Mouse (Mus musculus) kidney, adult 18-20 months (tissue): ENCODE measurements at regions not wholly inside any gene's neighbourhood (a gene's known extent, or its start where the extent isn't known, plus 50 kb on each side); places are given as distances from the start of the nearest gene placed in this dataset.
"Not testable (repeated sequence)": the region's sequence is repeated elsewhere in the genome, so short reads cannot be mapped to it uniquely, and the experiment has no call there.

Experiments
- DNase-seq: peaks from one replicate; pipeline ENCODE4 v3.0.0; 2021

DNA sequence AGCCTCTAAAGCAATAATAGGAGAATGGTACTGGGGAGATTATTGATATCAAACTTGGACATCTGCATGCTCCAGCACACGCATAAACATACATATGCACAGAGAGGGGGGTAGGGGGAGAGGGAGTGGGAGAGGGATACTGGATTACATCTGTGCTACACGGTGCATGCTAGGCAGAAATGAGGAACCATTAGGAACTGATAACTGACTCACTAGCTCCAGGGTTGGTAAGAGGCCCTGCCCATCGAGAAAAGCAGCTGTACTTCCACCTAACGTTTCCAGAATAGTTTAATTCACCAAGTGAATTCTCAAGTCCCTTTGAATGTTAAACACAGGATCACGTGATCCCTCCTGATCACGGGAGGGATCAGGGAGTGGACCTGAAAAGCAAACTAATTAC is 825.1 kb downstream of the Diaph3 start:
- DNase-seq = no peak

DNA sequence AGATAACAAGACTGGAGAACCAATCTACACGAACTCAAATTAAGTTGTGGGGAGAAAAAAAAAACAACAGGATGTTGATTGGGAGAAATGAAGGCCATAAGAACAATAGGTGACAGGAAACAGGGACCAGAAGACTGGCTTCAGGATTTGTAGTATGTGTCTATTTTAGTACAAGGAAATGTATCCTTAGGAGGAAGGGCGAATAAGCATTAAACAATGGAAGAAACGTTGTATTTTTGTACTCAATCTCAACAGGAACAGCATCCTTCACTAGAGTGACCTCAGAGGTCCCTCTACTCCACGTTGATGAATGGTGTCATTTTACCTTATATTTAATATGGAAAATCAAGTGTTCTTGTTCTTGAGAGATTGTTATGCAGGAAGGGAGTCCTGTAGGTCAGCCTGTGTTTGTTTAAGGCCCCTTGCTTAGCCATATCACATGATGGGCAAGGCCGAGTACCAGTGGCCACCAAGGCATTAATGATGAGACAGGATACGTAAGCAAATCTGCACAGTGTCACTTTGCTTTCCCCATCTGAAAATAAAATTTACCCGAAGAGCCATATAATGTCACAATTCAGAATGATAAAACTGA is 832.0 kb downstream of the Diaph3 start:
- DNase-seq = no peak

- peak; percentile 64 for DNase-seq
These were observed 833.2 kb downstream of the Diaph3 start for GRCm38 (mm10) chr14:86307806-86308205.

DNA sequence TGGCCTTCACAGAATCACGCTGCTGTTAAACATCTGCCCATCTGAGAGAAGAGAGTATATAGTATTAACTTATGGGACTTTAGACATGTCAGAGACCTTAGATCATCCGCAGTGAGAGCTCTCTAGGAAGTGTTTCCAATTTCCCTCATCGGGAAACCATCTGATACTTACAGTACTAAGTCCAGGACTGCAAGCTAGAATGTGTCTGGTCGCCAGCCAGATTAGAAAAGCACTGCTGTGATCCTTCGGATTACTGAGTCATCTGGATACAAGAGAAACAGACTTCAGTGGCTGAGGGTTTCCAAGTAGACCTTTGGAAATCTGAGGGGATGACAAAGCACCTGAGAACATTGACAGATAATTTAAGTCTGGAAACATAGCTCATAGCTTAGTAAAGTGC is 839.4 kb downstream of the Diaph3 start:
- no peak for DNase-seq

GRCm38 (mm10) chr14:86300811-86301210 is 840.2 kb downstream of the Diaph3 start:
- no peak for DNase-seq

- no peak for DNase-seq
These were observed 843.0 kb downstream of the Diaph3 start for GRCm38 (mm10) chr14:86297991-86298390.

GRCm38 (mm10) chr14:86294606-86295005 is 846.4 kb downstream of the Diaph3 start:
- DNase-seq = not testable (repeated sequence)

DNA sequence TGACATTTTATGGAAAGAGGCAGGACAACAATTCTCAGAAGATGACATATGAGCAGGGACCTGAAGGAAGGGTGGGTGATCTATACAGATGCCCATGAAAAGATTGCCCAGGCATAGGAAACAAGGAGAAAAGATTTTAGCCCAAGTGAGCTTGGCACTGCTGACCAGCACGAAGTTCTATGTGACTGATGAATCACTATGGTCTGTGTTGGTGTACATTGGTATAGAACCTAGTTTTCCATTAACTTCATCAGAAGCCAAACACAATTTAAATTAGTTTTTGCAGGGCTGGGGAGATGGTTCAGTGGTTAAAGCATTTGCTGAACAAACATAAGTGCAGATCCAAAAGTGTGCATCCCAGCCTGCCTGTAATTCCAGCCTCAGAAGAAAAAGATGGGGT is 847.2 kb downstream of the Diaph3 start:
- no peak for DNase-seq

- DNase-seq = no peak
These were observed 847.7 kb downstream of the Diaph3 start for GRCm38 (mm10) chr14:86293371-86293770.

GRCm38 (mm10) chr14:86290556-86290955 is 850.5 kb downstream of the Diaph3 start:
- no peak for DNase-seq

GRCm38 (mm10) chr14:86261640-86262230 is 879.3 kb downstream of the Diaph3 start:
- DNase-seq = no peak

GRCm38 (mm10) chr14:86254196-86254595 is 886.8 kb downstream of the Diaph3 start:
- DNase-seq = no peak

GRCm38 (mm10) chr14:86251617-86252016 is 889.4 kb downstream of the Diaph3 start:
- no peak for DNase-seq

- DNase-seq = no peak
These were observed 893.3 kb downstream of the Diaph3 start for GRCm38 (mm10) chr14:86247686-86248085.

DNA sequence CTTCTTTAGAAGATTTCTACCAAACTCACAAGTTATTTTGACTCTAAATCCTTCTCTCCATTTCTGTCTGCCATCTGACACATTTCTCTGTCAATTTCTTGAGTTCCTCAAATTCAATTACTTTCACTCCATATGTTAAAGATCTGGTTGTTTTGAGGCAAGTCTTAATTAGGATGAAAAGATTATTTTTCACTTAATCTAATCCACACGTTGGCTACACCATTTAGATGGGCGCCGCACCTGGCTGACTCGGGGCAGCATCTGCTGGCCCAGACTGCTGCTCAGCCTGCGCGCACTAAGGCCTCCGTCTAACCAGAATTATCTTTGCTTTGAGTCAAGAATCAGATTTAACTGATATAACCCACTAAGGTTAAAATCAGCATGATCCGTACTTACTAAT is 894.3 kb downstream of the Diaph3 start:
- DNase-seq = no peak

GRCm38 (mm10) chr14:86243662-86244061 is 897.4 kb downstream of the Diaph3 start:
- DNase-seq = no peak

- no peak for DNase-seq
These were observed 898.2 kb downstream of the Diaph3 start for GRCm38 (mm10) chr14:86242836-86243235.

- DNase-seq = peak; percentile 3
These were observed 901.9 kb downstream of the Diaph3 start for GRCm38 (mm10) chr14:86239090-86239489.

DNA sequence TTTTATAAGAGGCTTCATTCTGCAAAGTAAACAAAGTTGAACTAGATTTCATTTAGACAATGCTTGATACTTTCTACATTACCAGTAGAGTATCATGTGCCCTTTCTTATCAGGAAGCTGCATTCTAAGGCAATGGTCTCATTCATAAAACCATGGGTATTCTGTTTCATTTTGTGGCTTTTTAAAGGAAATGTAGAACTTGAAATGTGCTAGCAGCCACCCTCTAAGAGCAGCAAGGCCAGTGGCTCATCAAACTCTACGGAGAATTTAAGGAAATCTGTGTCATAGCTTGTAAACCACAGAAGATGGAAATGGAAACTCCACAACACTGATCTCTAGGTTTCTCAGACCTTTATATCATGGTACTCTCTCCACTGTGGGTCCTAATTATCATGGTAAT is 907.7 kb downstream of the Diaph3 start:
- no peak for DNase-seq

GRCm38 (mm10) chr14:86230609-86231008 is 910.4 kb downstream of the Diaph3 start:
- no peak for DNase-seq

GRCm38 (mm10) chr14:86229755-86230154 is 911.3 kb downstream of the Diaph3 start:
- no peak for DNase-seq

DNA sequence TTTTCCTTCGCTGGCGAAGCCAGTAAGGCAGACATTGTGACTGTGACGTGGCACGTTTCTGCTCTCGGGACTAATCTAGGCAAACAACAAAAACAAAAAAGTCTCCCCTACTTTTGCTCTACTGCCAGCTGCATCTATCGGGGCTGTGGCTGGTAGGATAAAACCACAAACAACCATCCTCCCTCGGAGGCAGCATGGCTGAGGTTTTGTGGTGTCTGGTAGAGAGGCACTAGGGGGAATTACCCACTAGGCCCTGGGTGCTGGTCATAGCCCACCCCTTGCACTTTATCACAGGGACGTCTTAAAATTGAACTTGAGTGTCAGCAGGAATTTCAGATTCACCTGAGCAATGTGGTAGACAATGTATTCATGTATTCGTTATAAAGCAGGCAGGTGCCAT is 925.3 kb downstream of the Diaph3 start:
- no peak for DNase-seq

GRCm38 (mm10) chr14:86211654-86212053 is 929.4 kb downstream of the Diaph3 start:
- DNase-seq = no peak

DNA sequence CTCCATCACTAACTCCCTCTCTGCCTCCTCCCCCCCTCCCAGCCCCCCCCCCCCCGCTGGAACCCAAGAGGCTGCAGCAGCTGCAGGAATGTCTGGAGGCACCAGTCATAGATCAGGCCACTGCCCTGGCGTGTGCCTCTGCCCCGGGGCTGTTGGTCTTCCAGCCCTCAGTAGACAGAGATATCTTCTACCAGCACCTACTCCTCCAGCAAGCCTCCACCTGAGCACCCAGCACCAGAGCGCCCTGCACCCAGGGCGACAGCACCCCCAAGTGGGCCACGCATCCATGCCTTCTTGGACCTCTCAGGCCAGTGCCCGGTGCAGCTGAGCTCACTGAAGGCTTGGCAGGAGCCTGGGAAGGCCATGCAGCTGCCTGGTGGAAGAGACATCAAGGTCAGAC is 936.5 kb downstream of the Diaph3 start:
- DNase-seq = no peak

- no peak for DNase-seq
These were observed 943.2 kb downstream of the Diaph3 start for GRCm38 (mm10) chr14:86197864-86198263.
